Mouse (Mus musculus) C2C12 (cell line): ENCODE measurements around the gene Olfr1016.

Experiments used
- CTCF ChIP-seq: IDR thresholded peaks from one replicate; pipeline ENCODE4 v1.5.1; 2011; ENCODE audit not compliant: control insufficient read depth, insufficient read depth, insufficient read length
- MAX ChIP-seq: IDR thresholded peaks from one replicate; pipeline ENCODE4 v1.6.1; 2011; ENCODE audit warnings: mild to moderate bottlenecking, control low read depth
- MYOG ChIP-seq: IDR thresholded peaks from one replicate; pipeline ENCODE4 v1.6.1; 2011; ENCODE audit not compliant: control insufficient read depth, insufficient read length; ENCODE audit errors: extremely low read depth
- USF1 ChIP-seq: IDR thresholded peaks from one replicate; pipeline ENCODE4 v1.6.1; 2011; ENCODE audit warnings: low read depth, mild to moderate bottlenecking, control low read depth, moderate library complexity

GRCm38 (mm10) chr2:85762666-85763065 is 39.7 kb downstream of the Olfr1016 start, which contains the start of gene Olfr1012:
- TF ChIP-seq CTCF, result no peak
- no peak for TF ChIP-seq MAX
- TF ChIP-seq USF1, result no peak
- TF ChIP-seq MYOG, result no peak
